Mouse (Mus musculus): Measurements from ENCODE around the gene Vmn2r104. TPM values are rescaled to one million over a fixed set of nuclear protein-coding genes. Genes with fewer than 3 reads are reported as not detected.

Gene Vmn2r104
- not detected for total RNA-seq (2022)

- DNase-seq (ENCODE audit: low spot score), result no peak
These were observed at the start of gene Vmn2r104 for GRCm38 (mm10) chr17:20048236-20048635. TSS of gene Vmn2r104 (minus strand) at chr17:20048336.

- DNase-seq (ENCODE audit: low spot score), result no peak
These were observed 26.0 kb upstream of the Vmn2r104 start for GRCm38 (mm10) chr17:20074090-20074489.

GRCm38 (mm10) chr17:20071656-20072396 is 23.7 kb upstream of the Vmn2r104 start:
- no peak for DNase-seq (ENCODE audit: low spot score)

Other genes starting within 250 kb of the Vmn2r104 start
- gene Fpr-rs7, start 65.9 kb upstream of the Vmn2r104 start, total RNA-seq (2022), result not detected
- gene Fpr-rs6, start 134.8 kb upstream of the Vmn2r104 start, total RNA-seq (2022), result not detected
- gene Vmn2r105, start 186.7 kb upstream of the Vmn2r104 start, total RNA-seq (2022), result not detected
- gene Vmn2r106, start 237.2 kb upstream of the Vmn2r104 start, total RNA-seq (2022), result not detected